Mouse (Mus musculus): ENCODE results near the gene Dock2.

Dock2 gene

GRCm38 (mm10) chr11:34348287-34348918 lies 435.3 kb downstream of the Dock2 start:
- DNase-seq (ENCODE audit: low spot score) = peak; percentile 62

DNA sequence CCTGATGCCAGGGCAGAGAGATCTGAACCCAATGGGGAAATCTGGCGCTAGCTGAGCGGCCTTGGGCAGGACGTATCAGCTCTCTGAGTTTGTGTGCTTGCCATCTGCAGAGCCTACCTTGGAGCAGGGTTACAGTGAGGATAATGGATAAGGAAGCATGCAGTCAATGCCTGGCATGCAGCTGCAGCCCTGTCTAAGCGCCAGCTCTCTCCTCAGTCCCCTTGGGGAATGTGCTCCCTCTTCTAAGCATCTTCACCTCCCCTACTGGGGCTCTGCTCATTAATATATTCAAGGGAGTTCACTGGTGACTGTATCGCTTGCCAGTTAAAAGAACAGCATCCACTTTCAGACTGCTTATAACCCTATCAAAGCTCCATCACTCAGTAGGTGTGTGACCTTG lies 439.4 kb downstream of the Dock2 start:
- no peak for DNase-seq (ENCODE audit: low spot score)

DNA sequence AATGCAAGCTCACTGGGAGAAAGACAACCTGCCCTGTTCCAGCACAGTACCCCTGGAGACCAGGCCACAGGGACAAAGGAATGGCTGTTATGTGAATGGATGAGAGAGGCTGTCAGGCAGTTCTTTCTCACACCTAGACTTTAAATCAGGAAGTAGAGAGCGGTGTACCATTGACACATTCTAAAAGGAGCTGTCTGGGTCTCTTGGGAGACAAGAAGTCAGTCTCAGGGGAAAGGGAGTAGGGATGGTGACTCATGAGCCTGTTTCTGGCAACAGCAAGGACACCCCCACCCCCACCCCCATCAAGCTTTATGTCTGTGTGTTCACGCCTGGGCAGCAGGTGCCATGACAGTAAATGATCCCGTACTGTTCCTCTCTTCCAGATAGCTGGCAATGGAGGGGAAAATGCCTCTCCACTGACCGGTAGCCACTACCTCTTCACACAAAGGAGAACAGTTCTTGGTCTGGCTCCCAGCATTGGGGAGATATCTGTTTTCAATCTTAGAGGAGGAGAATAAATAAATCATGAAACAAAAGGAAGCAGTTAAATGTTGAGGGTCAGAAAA lies 439.9 kb downstream of the Dock2 start:
- no peak for DNase-seq (ENCODE audit: low spot score)

- no peak for DNase-seq (ENCODE audit: low spot score)
Observed at GRCm38 (mm10) chr11:34339693-34340092, 444.0 kb downstream of the Dock2 start.

DNA sequence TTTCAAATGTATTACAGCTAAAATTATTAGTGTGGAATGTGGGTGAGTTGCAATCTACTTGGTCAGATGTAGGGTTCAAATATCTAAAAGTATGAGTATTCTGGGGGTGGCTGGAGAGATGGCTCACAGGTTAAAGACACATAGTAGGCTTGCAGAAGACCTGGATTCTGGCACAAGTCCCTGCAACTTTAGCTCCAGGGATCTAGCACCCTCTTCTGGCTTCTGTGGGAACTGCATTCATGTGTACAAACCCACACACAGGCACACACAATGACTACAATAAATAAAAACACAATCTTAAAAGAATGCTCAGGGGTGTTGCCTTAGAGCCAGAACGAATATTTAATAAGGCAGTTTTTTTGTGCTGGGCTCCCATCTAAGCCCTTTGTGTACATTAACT lies 445.8 kb downstream of the Dock2 start:
- no peak for DNase-seq (ENCODE audit: low spot score)

DNA sequence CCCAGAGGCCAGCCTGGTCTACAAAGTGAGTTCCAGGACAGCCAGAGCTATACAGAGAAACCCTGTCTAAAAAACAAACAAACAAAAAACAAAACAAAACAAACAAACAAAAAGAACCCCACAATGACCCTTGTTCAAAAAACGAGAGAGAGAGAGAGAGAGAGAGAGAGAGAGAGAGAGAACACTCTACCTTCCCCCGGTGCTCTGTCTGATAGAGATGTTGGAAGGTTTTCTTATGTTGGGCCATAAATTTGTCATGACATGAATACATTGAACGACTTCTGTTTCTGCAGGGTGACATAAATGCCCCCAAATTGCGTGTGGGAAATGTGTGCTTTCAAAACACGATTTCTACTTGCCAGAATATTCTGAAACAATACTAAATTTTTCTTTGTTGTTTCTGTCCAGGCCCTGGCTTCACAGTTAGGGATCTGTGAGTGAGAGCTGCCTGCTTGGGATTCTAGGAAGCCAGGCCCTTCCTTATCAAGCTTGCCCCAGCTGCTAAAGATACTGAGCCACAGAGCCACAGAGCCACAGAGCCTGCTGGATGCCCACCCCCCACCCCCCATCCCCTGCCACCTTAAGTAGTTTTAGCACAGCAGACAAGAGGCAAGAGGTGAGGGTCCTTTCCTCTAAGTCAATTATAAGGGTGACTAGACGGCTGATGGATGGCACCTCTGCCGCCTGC lies 451.2 kb downstream of the Dock2 start:
- DNase-seq (ENCODE audit: low spot score) = no peak

DNA sequence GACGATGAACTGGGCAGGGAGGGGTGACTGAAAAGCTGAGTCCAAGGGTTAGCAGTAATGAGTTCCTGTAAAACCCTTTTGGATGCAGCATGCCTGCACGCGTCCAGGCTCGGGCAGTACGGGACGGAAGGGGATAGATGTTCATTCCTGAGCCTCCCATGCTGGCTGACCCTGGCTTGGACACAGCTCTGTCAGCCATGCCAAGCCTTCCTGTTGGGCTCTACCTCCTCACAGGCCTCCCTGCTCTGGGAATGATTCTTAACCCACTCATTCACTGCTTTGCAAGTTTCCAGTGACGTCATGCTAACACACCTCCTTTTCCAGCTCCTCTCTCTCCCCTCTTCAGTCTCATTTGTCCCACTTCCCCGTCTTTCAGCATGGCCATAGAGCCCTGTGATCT lies 460.0 kb downstream of the Dock2 start:
- DNase-seq (ENCODE audit: low spot score) = no peak

- no peak for DNase-seq (ENCODE audit: low spot score)
Observed at GRCm38 (mm10) chr11:34319282-34319681, 464.4 kb downstream of the Dock2 start.

DNA sequence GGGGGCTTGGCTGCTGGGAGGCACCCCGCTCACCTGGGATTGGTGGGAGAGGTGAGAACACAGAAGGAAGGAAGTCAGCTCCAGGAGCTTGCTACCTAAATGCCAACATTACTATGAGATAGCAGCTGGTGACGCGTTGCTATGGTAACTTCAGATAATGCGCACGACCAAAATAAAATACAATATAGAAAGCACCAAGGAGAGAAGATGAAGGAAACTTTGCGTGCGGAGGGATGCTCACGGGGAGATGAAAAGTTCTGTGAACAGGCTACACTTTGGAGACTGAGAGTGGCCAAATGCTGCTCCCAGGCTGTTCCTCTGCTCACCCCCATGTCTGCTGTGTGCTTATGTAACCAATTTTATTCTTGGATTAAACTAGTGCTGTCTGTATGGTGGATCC lies 466.7 kb downstream of the Dock2 start:
- DNase-seq (ENCODE audit: low spot score) = no peak

DNA sequence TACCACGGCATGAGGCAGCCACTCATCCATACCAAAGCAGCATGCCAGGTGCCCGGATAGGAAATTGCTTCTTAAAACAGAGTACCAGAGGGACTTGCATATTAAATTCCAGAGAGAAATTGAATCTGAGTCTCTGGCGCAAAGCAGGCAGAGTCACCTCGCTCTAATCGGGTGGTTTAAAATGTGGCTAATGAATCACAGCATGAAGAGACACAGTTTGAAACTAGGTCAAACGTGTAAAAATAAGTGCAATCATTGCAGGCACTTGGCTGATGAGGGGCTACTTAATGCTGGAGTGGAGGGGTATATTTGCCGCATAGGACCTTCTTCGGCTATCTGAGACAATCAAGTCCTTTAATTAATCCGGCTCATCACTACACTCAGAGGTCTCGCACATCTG lies 467.5 kb downstream of the Dock2 start:
- no peak for DNase-seq (ENCODE audit: low spot score)

DNA sequence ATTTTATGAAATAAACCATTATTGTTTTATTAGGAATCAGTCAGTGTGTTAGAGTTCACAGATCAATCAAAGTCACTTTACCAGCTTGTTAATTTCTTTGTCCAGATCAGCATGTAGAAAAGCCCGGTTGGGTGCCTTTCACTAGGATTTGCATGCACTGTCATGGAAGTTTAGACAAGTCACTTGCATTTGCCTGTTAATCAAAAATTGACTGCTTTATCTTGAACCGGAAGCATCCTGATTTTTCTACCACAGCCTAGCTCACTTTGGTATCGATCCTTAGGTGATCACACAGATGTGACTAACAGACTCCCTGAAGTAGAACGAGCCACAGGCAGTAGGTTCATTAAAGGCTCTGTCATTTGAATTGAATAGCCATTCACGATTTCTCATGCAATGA lies 468.3 kb downstream of the Dock2 start:
- DNase-seq (ENCODE audit: low spot score) = no peak

DNA sequence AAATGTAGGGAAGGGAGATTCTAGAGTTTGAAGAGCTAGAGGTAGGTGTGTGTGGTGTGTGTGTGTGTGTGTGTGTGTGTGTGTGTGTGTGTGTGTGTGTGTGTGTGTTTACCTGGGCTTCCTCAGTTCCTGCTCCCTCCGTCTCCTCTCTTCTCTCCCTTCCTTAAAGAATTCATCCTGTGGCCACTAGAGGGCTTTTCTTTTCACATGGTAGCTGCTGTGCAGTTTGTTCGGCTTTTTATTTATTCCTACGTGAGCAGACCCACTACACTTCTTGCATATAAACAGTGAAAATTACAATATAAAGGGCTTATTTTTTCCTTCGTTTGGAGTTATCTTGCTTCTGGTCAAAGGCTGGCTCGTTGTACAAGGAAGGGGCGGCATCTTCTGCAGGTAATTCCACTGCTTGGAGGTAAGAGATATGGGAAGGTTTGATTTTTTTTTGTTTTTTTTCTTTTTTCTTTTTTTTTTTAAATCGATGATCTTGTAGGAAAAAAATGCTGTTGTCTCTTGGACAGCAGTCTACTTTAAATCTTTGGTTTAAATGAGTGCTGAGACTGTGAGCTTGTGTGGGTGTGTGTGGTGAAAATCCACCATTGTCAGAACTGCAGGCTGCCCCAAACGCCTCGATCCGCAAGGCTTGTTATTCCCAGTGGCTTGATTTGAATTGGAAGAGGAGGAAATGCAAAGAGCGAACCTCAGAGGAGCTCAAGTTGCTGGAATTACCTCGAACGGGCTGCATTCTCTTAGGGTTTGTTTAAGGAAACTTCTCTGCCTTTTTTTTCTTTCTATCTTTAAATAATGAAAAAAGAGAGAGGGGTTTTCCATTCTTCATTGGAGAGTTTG lies 468.9 kb downstream of the Dock2 start, which contains the start of gene Fam196b:
Gene Fam196b, plus strand, starts transcription at position 289 of the 846 bp plus-strand sequence.
- no peak for DNase-seq (ENCODE audit: low spot score)

DNA sequence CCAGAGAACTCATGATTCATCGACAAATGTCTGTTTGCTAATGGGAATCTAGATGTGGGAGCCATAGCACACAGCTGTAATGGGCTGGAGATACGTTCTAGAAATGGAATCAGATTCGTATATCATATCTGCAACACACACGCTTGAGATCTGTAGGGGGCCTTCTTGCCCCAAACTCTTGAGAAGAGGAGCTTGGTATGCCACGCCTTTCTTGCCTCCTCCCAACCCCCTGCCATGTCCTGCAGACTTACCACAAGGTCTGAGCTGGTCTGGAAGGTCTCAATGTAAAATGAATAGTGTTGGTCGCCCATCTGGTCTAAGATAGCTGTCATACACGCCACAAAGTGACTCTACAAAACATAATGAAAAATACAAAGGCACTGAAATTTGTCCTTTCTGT lies 471.5 kb downstream of the Dock2 start:
- DNase-seq (ENCODE audit: low spot score) = no peak

- DNase-seq (ENCODE audit: low spot score) = no peak
Observed at GRCm38 (mm10) chr11:34311717-34312116, 472.0 kb downstream of the Dock2 start.

DNA sequence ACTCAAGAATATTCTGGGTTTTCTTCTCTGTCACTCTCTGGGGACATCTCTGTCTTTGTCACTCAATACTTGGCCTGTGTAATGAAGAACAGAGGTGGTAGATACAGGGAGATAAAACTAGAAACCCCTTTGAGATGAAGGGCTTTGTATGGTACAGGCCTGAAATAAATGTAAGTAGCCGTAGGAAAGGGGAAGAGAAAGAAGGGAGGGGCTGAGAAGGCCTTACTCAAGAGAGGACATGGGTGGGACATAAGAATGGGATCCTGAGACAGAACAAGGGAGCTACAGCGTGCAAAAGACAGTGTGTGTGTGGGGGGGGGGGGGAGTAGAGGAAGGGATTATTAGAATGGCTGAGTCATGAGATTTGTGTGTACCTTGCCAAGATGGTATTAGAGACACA lies 474.3 kb downstream of the Dock2 start:
- DNase-seq (ENCODE audit: low spot score) = no peak

DNA sequence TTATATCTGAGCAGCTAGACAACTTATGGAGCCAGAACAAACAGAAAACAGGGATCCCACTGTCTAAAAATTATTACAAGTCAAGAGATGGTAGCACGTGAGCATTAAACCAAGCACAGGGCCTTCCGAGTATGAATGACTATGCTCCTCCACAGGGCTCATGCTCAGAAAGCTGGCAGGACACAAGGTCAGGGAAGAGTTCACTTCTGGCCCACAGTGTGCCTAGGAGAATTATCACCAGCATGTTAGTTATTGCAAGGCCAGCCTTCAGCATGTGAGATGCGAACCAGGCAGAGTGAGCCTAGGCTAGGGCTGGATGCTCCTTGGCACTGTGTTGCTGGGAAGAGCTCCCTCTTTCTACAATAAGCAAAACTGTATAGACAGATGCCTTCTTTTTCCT lies 475.0 kb downstream of the Dock2 start:
- no peak for DNase-seq (ENCODE audit: low spot score)

- no peak for DNase-seq (ENCODE audit: low spot score)
Observed at GRCm38 (mm10) chr11:34306231-34306630, 477.5 kb downstream of the Dock2 start.

DNA sequence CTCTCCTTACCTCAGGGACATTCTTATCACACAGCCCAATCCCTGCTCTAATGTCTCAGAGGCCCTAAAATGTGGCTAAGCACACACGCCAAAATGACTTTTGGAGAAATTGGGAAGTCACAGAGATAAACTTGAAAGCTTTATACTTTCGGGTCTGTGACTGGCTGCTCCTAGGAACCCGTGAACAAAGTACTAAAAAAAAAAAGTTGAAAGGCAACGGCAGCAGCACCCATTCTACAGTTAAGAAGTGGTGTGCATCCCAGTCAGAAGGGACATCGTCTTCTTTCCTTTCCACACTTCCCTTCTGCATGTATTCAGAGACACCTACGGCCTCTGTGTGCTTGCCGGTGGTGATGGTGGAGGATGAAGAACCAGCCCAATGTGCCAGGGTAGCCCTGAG lies 483.6 kb downstream of the Dock2 start:
- no peak for DNase-seq (ENCODE audit: low spot score)

- no peak for DNase-seq (ENCODE audit: low spot score)
Observed at GRCm38 (mm10) chr11:34299550-34299949, 484.1 kb downstream of the Dock2 start.

GRCm38 (mm10) chr11:34297698-34298378 lies 485.9 kb downstream of the Dock2 start:
- no peak for DNase-seq (ENCODE audit: low spot score)

GRCm38 (mm10) chr11:34291304-34291703 lies 492.4 kb downstream of the Dock2 start:
- DNase-seq (ENCODE audit: low spot score) = no peak

DNA sequence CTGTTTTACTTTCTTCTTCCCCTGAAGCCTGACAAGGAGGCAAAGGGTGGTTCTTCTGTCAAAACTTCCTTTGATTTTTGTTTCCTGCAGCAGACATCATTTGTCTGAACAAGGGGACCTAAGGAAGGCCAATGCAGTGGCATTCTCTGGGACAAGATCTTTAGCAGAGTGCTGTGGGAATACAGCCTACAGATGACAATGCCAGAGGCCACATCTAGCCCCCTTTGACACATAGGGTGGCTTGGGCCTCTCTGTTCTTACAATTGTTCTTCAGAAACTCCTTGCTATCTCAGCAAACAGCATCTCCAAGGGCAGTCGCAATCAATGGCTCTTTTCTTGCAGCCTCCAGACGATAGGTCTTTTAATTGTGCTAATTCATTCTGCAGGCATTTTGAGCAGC lies 493.0 kb downstream of the Dock2 start:
- DNase-seq (ENCODE audit: low spot score) = no peak

All from testis, postnatal 10 days (tissue).